ENCODE assay signal across 10 mouse cellular contexts in the genomic region with DNA sequence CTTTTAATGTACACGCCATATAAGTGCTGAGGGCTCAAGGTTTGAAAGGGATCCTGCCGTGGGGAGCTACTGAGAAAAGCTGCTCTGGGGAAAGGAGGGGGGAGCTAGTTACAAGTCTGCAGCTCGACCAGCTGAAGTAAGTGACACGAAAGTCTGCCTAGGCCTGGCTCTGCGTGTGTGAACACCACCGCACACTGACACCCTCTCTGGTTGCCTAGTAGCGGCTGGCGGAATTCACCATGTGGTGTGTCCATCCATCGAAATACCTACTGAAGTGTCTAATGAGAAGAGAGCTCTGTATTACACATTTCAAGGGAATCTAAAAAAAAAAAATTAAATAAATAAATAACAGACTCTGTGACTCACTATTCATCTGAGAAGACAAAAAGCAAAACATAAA.
DNase-seq lines count a peak whose midpoint lies in the region; ATAC-seq and TF ChIP-seq lines count a peak whose summit lies in the region.
"Had no signal": no experiment of that assay in that cellular context is flagged by ENCODE, and none has a peak within 500 bp of the region (broad histone marks: within the 10 kb centered on the region; RNA-seq: fewer than 3 reads in every experiment).

No protein-coding gene starts in this region.

- H3K9ac ChIP-seq in forebrain, embryonic 14.5 days (ENCODE audit: low read length), result no peak overlapping the region
- H3K9ac ChIP-seq in hindbrain, embryonic 16.5 days (ENCODE audit: low read depth, low read length), result no peak overlapping the region
- no peak overlapping the region for H3K9ac ChIP-seq in liver, postnatal 0 days (replicated peaks)
- H3K9ac ChIP-seq: heart, embryonic 15.5 days; liver, embryonic 14.5 days had no signal

- DNase-seq in Muller cell, postnatal 12 days (ENCODE audit: inconsistent ontology term), result peak; percentile 69
- peak; percentile 52 for DNase-seq in forebrain, embryonic 14.5 days (ENCODE audit: low spot score)
- peak; percentile 37 to 61 for DNase-seq in left cerebral cortex, postnatal 14 days (ENCODE audit: low spot score in 2 of 2)
- no peak for DNase-seq in liver, postnatal 0 days
- no peak for DNase-seq in spleen, adult 12 weeks (ENCODE audit: low spot score)
- DNase-seq in ovary, postnatal 10 days (ENCODE audit: low spot score), result no peak
- DNase-seq: cerebellum, adult 9-10 months had no signal

- no peak for TF ChIP-seq EP300 in liver, postnatal 0 days (IDR thresholded peaks at IDR 0.05; ENCODE audit: low read depth)

- H3K27ac ChIP-seq in forebrain, embryonic 14.5 days (ENCODE audit: low read depth, low read length), result no peak overlapping the region
- no peak overlapping the region for H3K27ac ChIP-seq in hindbrain, embryonic 16.5 days (ENCODE audit: low read depth, low read length)
- H3K27ac ChIP-seq in liver, postnatal 0 days (ENCODE audit: low read depth), result no peak overlapping the region
- H3K27ac ChIP-seq: heart, embryonic 15.5 days; liver, embryonic 14.5 days had no signal

- H3K4me2 ChIP-seq in forebrain, embryonic 14.5 days (ENCODE audit: low read length), result no peak overlapping the region
- H3K4me2 ChIP-seq in hindbrain, embryonic 16.5 days (ENCODE audit: low read length), result no peak overlapping the region
- no peak overlapping the region for H3K4me2 ChIP-seq in liver, postnatal 0 days (ENCODE audit: low read depth, low read length)
- H3K4me2 ChIP-seq: heart, embryonic 15.5 days had no signal

- WGBS in forebrain, embryonic 14.5 days, result 46% methylated on average over 9 of the region's 9 CpGs
- WGBS in hindbrain, embryonic 16.5 days, result 36% methylated on average over 9 of the region's 9 CpGs
- WGBS in liver, postnatal 0 days (ENCODE audit: insufficient replicate concordance), result 78% methylated on average over 9 of the region's 9 CpGs

- no peaks in the 10 kb centered on the region for H3K27me3 ChIP-seq in forebrain, embryonic 14.5 days (replicated peaks; ENCODE audit: control insufficient read depth, insufficient read depth, low read length)
- no peaks in the 10 kb centered on the region for H3K27me3 ChIP-seq in hindbrain, embryonic 16.5 days (replicated peaks; ENCODE audit: control insufficient read depth, insufficient read depth, low read length)
- H3K27me3 ChIP-seq in liver, postnatal 0 days (ENCODE audit: insufficient read depth, low read length), result no peaks in the 10 kb centered on the region
- H3K27me3 ChIP-seq: heart, embryonic 15.5 days had no signal

- ATAC-seq in forebrain, embryonic 14.5 days, result peak; percentile 72; the same call in 1 of the 2 replicates
- ATAC-seq in hindbrain, embryonic 16.5 days, result peak; percentile 85
- ATAC-seq in liver, postnatal 0 days, result no peak

- no peaks in the 10 kb centered on the region for H3K36me3 ChIP-seq in forebrain, embryonic 14.5 days (ENCODE audit: control insufficient read depth, insufficient read depth, low read length)
- no peaks in the 10 kb centered on the region for H3K36me3 ChIP-seq in hindbrain, embryonic 16.5 days (ENCODE audit: control insufficient read depth, insufficient read depth, low read length)
- no peaks in the 10 kb centered on the region for H3K36me3 ChIP-seq in liver, postnatal 0 days (replicated peaks; ENCODE audit: insufficient read depth, low read length)
- H3K36me3 ChIP-seq: heart, embryonic 15.5 days had no signal

- H3K4me1 ChIP-seq in forebrain, embryonic 14.5 days (ENCODE audit: control insufficient read depth, insufficient read depth, low read length), result no peaks in the 10 kb centered on the region
- H3K4me1 ChIP-seq in hindbrain, embryonic 16.5 days (ENCODE audit: control insufficient read depth, insufficient read depth, low read depth, low read length), result no peaks in the 10 kb centered on the region; the same call in 1 of the 2 replicates
- no peaks in the 10 kb centered on the region for H3K4me1 ChIP-seq in liver, postnatal 0 days (ENCODE audit: insufficient read depth)

- H3K9me3 ChIP-seq in forebrain, embryonic 14.5 days (replicated peaks; ENCODE audit: control insufficient read depth, low read length), result no peaks in the 10 kb centered on the region
- H3K9me3 ChIP-seq in hindbrain, embryonic 16.5 days (ENCODE audit: control insufficient read depth, low read length), result no peaks in the 10 kb centered on the region
- no peaks in the 10 kb centered on the region for H3K9me3 ChIP-seq in liver, postnatal 0 days (ENCODE audit: low read length)
- H3K9me3 ChIP-seq: heart, embryonic 15.5 days had no signal

- H3K4me3 ChIP-seq in forebrain, embryonic 14.5 days (ENCODE audit: low read depth, low read length), result no peak overlapping the region
- H3K4me3 ChIP-seq in hindbrain, embryonic 16.5 days (ENCODE audit: low read length), result no peak overlapping the region
- no peak overlapping the region for H3K4me3 ChIP-seq in liver, postnatal 0 days (ENCODE audit: low read depth, low read length)
- H3K4me3 ChIP-seq: heart, embryonic 15.5 days had no signal

- intact Hi-C loops in left cerebral cortex, postnatal 14 days (cut with DNase I), result no loop called here

- TF ChIP-seq CTCF in liver, postnatal 0 days (IDR thresholded peaks at IDR 0.05; ENCODE audit: low read depth), result no peak

Comparison
In these comparisons a context has a peak if more than half of its experiments do, and no peak if none do; other contexts are left out.
1. DNase-seq: peak in Muller cell, postnatal 12 days (single experiment), forebrain, embryonic 14.5 days (single experiment) and left cerebral cortex, postnatal 14 days (2 of 2); none in liver, postnatal 0 days (single experiment), spleen, adult 12 weeks (single experiment) and ovary, postnatal 10 days (single experiment).